Mouse (Mus musculus) cortical plate, adult 2 months (tissue): Measurements from ENCODE around the gene Rnf167. TPM values are rescaled to one million over a fixed set of nuclear protein-coding genes. Genes with fewer than 3 reads are reported as not detected.

Experiments used
- H3K27ac ChIP-seq: fragments of 200-500 bp; 2 replicates; pipeline ENCODE4 v1.5.1; 2012; ENCODE audit warnings: low read length, control low read depth, inconsistent platforms; ENCODE audit not compliant: insufficient read depth
- H3K4me1 ChIP-seq: fragments of 200-500 bp; 2 replicates; pipeline ENCODE4 v1.6.1; 2011; ENCODE audit warnings: low read length; ENCODE audit not compliant: control insufficient read depth, insufficient read depth
- H3K4me3 ChIP-seq: fragments of 200-500 bp; 2 replicates; pipeline ENCODE4 v1.5.1; 2011; ENCODE audit warnings: mild to moderate bottlenecking, low read length, control low read depth; ENCODE audit not compliant: insufficient read depth
- CTCF ChIP-seq: fragments of 200-500 bp; IDR thresholded peaks from 2 replicates; pipeline ENCODE4 v1.5.1; 2011; ENCODE audit warnings: mild to moderate bottlenecking, control low read depth, low read length; ENCODE audit not compliant: insufficient read depth; ENCODE audit errors: extremely low read depth
- POLR2A ChIP-seq: fragments of 200-500 bp; IDR thresholded peaks from 2 replicates; pipeline ENCODE4 v1.6.1; 2011; ENCODE audit warnings: mild to moderate bottlenecking, low read length, control low read depth; ENCODE audit not compliant: insufficient read depth; ENCODE audit errors: extremely low read depth
- polyA plus RNA-seq: library from polyadenylated mRNA; depleted of rRNA; stranded (reverse); fragments of >200 nt; gene quantifications from 2 replicates; pipeline ENCODE4 v1.2.3, GENCODE M21; 2012; rRNA removed

The Rnf167 gene
- polyA plus RNA-seq, result 124 and 128 TPM in 2 replicates

DNA sequence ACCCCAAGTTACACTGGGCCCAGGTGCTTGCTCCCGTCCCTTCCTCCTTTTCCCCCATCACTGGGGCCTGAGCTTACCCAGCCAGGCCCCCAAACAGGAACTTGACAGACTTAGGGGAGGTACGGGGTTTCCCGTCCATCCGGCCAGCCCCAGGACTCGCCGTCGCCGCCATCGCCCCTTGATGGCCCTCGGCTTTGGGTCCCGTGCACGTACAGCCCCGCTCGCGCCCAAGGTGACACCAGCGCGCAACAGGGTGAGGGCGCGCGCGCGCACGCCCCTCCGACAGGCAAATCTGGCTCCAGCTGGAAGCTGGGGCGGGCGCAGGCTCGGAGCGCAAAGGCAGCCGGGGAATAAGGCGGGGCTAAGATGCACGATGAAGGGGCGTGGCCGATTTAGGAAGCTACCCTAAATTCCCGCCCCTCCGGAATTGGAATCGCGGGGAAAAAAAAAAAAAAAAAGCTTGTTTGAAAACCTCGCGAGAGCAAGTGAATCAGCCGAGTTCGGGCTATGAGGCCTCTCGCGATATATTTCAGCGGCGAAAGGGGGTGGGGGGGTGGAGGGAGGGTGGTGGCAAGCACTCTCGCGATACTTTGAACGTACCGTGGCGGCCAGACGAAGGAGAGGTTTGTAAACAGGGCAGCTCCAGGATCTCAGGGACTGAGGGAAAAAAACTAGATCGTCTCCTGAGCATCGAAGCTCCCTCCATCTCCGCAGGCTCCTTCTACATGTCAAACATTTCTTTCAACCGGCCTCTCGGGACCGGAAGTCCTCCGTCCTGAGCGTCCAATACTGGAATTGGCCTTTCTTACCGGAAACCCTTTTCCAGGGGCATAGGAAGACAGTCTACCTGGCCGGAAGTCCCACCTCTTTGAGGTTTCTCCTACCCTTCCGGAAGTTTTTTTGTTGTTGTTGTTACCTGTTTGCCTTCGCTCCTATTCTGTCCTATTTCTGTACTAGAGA, at the start of gene Rnf167, which contains the start of gene Slc25a11:
Gene Rnf167 (plus strand): TSS at position 545 of the 960 bp plus-strand sequence.
Gene Slc25a11 (minus strand): TSS at position 789 of the 960 bp plus-strand sequence.
- Histone ChIP-seq H3K27ac (peak within 1 kb of the TSS; percentile 94), H3K4me3 (peak within 1 kb of the TSS; percentile 74), H3K4me1 (peaks cover 5% of the 10 kb centered on the region)
- TF ChIP-seq CTCF, result no peak
- peak; percentile 66; the same call in 1 of the 2 replicates for TF ChIP-seq POLR2A

DNA sequence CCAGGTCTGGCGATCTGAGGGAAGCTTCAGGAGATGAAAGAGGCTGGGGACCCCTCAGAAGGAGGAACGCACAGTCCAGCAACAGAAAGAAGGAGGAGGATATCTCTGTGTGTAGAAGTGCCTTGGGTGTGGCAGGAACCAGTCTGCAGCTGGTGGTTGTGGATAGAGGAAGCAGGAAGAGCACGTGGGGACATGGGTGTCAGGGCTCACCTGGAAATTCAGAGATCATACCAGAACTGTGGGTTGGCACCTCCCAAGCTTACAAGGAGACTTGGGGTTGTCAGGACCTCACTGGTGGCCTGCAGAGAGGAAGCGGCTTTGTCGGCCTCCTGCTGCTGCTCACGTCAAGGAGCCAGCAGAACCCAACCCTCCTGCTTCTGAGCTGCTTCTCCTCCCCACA, 49.7 kb upstream of the Rnf167 start:
- peak overlapping the region; percentile 31; the same call in 1 of the 2 replicates for H3K27ac ChIP-seq
- H3K4me1 ChIP-seq, result peaks cover 2% of the 10 kb centered on the region
- no peak for TF ChIP-seq CTCF
- no peak for TF ChIP-seq POLR2A
- no peak overlapping the region for H3K4me3 ChIP-seq

DNA sequence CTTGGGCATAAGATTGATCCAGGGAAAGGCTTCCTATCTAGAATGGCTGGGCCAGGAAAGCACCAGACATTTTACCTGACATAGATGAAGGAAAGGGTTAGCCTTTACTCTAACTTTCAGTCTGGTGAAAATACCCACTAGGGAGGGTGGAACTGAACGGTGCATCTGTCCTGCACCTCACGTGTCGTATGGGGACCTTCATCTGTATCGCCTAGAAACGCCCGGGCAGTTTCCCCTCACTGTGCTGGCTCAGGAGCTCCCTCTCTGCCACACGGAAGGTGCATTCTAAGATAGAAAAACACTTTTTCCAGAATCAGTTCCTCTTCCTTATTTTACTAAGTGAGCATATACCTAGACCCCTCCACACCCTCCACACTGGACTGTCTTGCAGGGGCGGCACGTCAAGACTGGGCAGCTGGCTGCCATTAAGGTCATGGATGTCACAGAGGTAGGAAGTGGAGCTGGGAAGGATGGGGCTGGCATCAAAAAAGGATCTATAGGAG, 48.5 kb upstream of the Rnf167 start:
- no peak overlapping the region for H3K4me3 ChIP-seq
- TF ChIP-seq POLR2A (no peak), CTCF (no peak)
- H3K4me1 ChIP-seq, result peaks cover 2% of the 10 kb centered on the region
- no peak overlapping the region for H3K27ac ChIP-seq

DNA sequence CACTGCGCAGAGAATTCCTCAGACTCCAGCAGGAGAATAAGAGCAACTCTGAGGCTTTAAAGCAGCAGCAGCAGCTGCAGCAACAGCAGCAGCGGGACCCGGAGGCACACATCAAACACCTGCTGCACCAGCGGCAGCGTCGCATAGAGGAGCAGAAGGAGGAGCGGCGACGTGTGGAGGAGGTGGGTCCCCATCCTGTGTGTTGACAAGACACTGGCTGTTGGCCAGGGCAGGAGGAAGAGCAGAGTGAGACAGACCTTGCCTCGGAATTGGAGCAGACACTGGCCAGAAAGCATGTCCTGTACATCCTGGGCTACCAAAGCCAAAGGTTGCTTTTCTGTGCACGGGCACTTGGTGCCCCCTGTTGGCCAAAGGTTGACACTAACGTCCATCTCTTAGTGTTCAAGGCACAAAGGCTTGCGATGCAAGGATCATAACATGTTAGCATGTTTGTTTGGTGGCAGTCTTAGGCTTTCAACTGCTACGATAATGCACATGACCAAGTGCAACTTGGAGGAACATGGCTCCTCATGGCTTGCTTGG, 41.9 kb upstream of the Rnf167 start:
- H3K4me3 ChIP-seq, result no peak overlapping the region

DNA sequence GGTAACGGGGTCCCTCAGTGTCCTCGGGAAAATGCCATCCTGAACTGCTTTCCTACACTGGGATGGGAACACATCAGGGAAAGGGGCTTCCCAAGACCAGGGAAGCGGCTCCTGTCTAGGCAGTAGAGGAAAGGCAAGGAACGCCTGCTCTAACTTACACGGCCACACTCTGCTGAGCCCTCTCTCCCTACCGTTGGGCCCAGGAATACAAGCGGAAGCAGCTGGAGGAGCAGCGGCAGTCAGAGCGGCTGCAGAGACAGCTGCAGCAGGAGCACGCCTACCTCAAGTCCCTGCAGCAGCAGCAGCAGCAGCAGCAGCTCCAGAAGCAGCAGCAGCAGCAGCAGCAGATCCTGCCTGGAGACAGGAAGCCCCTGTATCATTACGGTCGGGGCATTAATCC, 40.3 kb upstream of the Rnf167 start:
- no peak for TF ChIP-seq CTCF
- no peak for TF ChIP-seq POLR2A
- no peak overlapping the region for H3K4me3 ChIP-seq
- H3K27ac ChIP-seq, result no peak overlapping the region
- H3K4me1 ChIP-seq, result no peaks in the 10 kb centered on the region

More for the DNA sequence above, 41.9 kb upstream of the Rnf167 start:
- H3K27ac ChIP-seq, result no peak overlapping the region
- H3K4me1 ChIP-seq, result no peaks in the 10 kb centered on the region
- TF ChIP-seq CTCF (peak; percentile 89), POLR2A (no peak)

DNA sequence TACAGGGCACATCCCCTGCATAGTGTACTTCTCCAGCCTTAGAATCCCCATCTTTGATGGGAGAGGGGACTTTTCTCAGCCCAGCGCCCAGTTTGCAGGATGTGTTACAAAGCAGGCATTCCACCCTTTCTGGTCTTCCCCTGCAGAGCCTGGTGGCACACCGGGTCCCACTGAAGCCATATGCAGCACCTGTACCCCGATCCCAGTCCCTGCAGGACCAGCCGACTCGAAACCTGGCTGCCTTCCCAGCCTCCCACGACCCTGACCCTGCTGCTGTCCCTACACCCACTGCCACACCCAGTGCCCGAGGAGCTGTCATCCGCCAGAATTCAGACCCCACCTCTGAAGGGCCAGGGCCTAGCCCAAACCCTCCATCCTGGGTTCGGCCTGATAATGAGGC, 39.4 kb upstream of the Rnf167 start:
- H3K4me1 ChIP-seq, result no peaks in the 10 kb centered on the region
- H3K4me3 ChIP-seq, result no peak overlapping the region
- TF ChIP-seq CTCF (no peak), POLR2A (no peak)
- no peak overlapping the region for H3K27ac ChIP-seq

DNA sequence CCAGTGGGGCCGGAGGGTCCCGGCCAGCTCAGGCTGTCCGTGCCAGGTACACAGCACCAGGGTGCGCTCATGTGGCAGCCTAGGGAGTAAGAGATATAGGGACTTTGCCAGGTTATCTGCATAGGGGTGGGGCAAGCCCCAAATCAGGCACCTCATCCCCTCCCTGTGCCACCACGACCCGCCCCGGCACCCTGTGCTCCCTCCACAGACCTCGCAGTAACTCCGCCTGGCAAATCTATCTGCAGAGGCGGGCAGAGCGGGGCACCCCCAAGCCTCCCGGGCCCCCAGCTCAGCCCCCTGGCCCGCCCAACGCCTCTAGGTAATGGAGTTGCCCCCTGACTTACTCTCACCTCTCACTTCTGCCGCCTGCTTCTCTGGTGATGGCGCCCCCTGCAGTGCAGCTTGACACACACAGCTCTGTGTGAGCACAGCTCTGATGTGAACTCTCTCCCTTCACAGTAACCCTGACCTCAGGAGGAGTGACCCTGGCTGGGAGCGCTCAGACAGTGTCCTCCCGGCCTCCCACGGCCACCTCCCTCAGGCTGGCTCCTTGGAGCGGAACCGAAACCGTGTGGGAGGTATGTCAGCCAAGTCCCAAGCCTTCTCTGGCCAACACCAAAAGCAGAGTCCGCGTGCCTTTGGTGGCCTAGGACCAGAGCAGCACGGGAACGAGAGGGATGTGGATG, 38.5 kb upstream of the Rnf167 start:
- no peaks in the 10 kb centered on the region for H3K4me1 ChIP-seq
- no peak overlapping the region for H3K27ac ChIP-seq
- peak; percentile 32; the same call in 1 of the 2 replicates for TF ChIP-seq CTCF
- no peak for TF ChIP-seq POLR2A
- H3K4me3 ChIP-seq, result no peak overlapping the region

DNA sequence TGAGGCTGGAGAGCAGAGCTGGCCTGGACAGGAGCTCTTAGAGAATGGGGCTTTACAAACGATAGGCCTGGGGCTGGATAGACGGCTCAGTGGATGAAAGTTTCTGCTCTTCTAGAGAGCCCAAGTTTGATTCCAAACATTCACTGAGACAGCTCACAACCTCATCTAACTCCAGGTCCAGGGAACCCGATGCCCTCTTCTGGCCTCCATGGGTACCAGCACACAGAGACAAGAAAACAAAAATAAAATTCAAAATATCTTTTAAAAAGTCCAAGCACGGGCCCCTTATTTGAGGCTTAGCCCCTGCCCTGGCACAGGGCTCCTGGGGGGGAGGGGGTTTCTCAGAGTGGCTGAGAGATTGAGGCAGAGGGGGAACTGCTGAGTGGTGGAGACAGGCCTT, 36.3 kb upstream of the Rnf167 start:
- H3K4me1 ChIP-seq, result no peaks in the 10 kb centered on the region
- no peak overlapping the region for H3K4me3 ChIP-seq

DNA sequence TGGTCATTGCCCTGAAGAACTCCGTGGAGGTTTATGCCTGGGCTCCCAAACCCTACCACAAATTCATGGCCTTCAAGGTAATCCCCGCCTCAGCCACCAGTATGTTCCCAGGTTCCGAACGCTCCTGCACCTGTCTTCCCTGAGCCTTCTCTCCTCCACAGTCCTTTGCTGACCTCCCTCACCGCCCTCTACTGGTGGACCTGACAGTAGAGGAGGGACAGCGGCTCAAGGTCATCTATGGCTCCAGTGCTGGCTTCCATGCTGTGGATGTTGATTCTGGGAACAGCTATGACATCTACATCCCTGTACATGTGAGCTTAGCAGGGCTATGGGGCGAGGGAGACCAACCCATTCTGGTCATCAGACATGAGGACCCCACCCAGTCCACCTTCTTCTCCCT, 34.5 kb upstream of the Rnf167 start:
- TF ChIP-seq POLR2A (no peak), CTCF (0 out of 2 replicates have a peak, but pooled peaks have one; percentile 12)
- H3K4me3 ChIP-seq, result no peak overlapping the region
- H3K27ac ChIP-seq, result no peak overlapping the region
- H3K4me1 ChIP-seq, result no peaks in the 10 kb centered on the region

More for the DNA sequence above, 36.3 kb upstream of the Rnf167 start:
- no peak for TF ChIP-seq POLR2A
- TF ChIP-seq CTCF, result 0 out of 2 replicates have a peak, but pooled peaks have one; percentile 1
- no peak overlapping the region for H3K27ac ChIP-seq
